Mouse (Mus musculus): ENCODE results near the gene Gm3409. TPM values are rescaled to one million over a fixed set of nuclear protein-coding genes. Genes with fewer than 3 reads are reported as not detected.

Gm3409 gene
- polyA plus RNA-seq, 1 experiment, result not detected

DNA sequence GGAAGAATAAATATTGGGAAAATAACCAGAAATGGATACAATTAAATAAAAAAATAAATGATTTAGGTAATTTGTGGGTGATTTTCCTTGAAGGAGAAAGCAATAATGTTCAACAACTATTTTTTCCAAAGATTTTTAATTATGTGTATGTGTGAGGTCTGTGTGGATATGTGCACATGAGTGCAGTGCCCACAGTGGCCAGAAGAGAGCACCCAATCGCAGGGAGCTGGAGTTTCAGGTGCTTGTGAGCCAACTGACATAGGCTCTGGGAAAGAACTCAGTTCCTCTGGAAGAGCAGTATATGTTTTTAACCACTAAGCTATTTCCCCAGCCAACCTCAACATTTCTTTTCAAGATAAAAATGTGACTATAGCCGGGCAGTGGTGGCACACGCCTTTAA lies 39.2 kb downstream of the Gm3409 start:
- no peak overlapping the region for H3K4me3 ChIP-seq (replicated peaks)
- no peaks in the 10 kb centered on the region for H3K36me3 ChIP-seq (ENCODE audit: control insufficient read depth)
- H3K9me3 ChIP-seq (ENCODE audit: control insufficient read depth, low read length), result peaks cover 5% of the 10 kb centered on the region; the same call in 1 of the 2 replicates
- no peaks in the 10 kb centered on the region for H3K4me1 ChIP-seq (ENCODE audit: control insufficient read depth)
- TF ChIP-seq GATA1 (IDR thresholded peaks at IDR 0.05; ENCODE audit: low read length) (no peak), TAL1 (IDR thresholded peaks at IDR 0.05; ENCODE audit: low read length) (no peak)
- H3K27me3 ChIP-seq (ENCODE audit: control insufficient read depth), result no peaks in the 10 kb centered on the region

DNA sequence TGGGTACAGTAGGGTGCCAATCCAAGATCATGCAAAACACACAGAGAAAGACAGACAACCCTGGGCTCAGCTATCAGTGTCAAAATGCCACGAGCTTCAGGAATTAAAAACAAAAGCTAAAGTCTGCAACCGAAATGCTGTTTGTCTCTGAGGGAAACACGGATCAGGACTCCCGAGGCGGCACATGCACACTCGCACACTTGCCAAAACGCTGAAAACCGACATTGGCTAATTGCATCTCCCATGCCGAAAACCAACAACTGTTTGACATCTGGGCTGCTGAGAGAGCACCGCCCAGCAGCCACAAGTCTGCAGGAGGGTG lies 46.7 kb downstream of the Gm3409 start:
- H3K36me3 ChIP-seq (ENCODE audit: control insufficient read depth), result no peaks in the 10 kb centered on the region
- H3K4me3 ChIP-seq (replicated peaks), result no peak overlapping the region
- no peaks in the 10 kb centered on the region for H3K4me1 ChIP-seq (ENCODE audit: control insufficient read depth)
- no peak for TF ChIP-seq TAL1 (IDR thresholded peaks at IDR 0.05; ENCODE audit: low read length)
- no peak for TF ChIP-seq GATA1 (IDR thresholded peaks at IDR 0.05; ENCODE audit: low read length)
- H3K9me3 ChIP-seq (ENCODE audit: control insufficient read depth, low read length), result no peaks in the 10 kb centered on the region
- H3K27me3 ChIP-seq (ENCODE audit: control insufficient read depth), result peaks cover 37% of the 10 kb centered on the region

DNA sequence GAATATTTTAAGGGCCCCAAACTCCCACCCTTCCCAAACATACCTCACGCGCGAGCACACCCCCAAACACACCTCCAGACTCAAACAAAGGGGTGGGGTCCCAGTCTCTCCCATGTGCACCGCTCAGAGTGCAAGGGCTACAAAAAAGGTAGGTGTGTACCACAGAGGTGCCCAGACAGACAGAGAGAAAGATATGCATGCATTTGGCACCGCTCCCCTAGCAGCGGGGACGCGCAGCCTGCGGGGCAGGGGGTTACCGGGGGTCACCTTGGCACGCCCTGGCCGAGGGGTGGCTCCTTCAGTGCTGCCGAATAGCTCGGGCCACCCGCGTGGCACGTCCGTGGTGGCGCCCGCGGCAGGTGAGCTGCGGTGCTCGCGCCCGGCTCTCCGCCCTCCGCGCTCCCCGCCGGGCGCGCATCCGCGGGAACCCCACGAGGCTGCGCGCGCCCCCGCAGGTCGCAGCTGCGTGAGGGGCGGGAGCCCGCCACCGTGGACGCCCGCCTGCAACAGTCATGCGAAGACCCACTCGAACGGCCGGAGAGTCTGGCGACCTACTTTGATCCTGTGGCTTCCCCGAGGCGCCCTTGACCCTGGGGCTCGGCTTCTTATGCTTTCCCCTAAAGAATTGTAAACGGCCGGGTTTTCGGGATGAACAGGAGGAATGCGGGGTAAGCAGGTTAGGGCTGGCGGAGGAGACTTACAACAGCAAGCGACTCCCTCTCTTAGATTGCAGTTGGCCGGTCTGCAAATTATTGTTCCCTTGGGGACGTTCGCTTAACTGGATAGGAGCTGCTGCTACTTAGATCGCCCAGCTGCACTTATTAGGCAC lies 47.2 kb downstream of the Gm3409 start, which contains the start of gene Gpr12:
Gene Gpr12, minus strand, starts transcription at position 762 of the 829 bp plus-strand sequence.
- TF ChIP-seq TAL1 (IDR thresholded peaks at IDR 0.05; ENCODE audit: low read length) (no peak), GATA1 (IDR thresholded peaks at IDR 0.05; ENCODE audit: low read length) (no peak)
- H3K4me3 ChIP-seq (replicated peaks), result peak within 1 kb of the TSS; percentile 22
- no peaks in the 10 kb centered on the region for H3K36me3 ChIP-seq (ENCODE audit: control insufficient read depth)
- H3K9me3 ChIP-seq (ENCODE audit: control insufficient read depth, low read length), result no peaks in the 10 kb centered on the region
- peaks cover 37% of the 10 kb centered on the region for H3K27me3 ChIP-seq (ENCODE audit: control insufficient read depth)
- H3K4me1 ChIP-seq (ENCODE audit: control insufficient read depth), result no peaks in the 10 kb centered on the region

DNA sequence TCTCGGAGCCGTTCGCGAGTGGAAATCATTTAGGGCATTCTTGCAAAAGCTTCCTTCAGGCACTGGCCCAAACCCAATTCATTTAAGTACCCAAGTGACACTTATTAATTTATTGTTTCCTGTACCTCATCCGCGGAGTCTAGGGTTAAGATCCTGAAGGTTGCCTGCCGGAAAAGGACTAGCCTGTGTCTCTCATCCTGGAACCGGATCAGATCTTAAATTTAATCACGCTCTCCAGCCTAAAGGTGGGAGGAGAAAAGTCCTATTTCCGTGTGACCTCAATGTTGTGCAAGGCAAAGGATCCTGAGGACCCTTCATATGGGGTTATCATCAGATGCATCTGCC lies 47.8 kb downstream of the Gm3409 start:
- Histone ChIP-seq H3K4me1 (ENCODE audit: control insufficient read depth) (no peaks in the 10 kb centered on the region), H3K4me3 (replicated peaks) (no peak overlapping the region), H3K36me3 (ENCODE audit: control insufficient read depth) (no peaks in the 10 kb centered on the region), H3K9me3 (ENCODE audit: control insufficient read depth, low read length) (no peaks in the 10 kb centered on the region), H3K27me3 (ENCODE audit: control insufficient read depth) (peaks cover 37% of the 10 kb centered on the region)
- TF ChIP-seq TAL1 (IDR thresholded peaks at IDR 0.05; ENCODE audit: low read length), result no peak
- no peak for TF ChIP-seq GATA1 (IDR thresholded peaks at IDR 0.05; ENCODE audit: low read length)

DNA sequence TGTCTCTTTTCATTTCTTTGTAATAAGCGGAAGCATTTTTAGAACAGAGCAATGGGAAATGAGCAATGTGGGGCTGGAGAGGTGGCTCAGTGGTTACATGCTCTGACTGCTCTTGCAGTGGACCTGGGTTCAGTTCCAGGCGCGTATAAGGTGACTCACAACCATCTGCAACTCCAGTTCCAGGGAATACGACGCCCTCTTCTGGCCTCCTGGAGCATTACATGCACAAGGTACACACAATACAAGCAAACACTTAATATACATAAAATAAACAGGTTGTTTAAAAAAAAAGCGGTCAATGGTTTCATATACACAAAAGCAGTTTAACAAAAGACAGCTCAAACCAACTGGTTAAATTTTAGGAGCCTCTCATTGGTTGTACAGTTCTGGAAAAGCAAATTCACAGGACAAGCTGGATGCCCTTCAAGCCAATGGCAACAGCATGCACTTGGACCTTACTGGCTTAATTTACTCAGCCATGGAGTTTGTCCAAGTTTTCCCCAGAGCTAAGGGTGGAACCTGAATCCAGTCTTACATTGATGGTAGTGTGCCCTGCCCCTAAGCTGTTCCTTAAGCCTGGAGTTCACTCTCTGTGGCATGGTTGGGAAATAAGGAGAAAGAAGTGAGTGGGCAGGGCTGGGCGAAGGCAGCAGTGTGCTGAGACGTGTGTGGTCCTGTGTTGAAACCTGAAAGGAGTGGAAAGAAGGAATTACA lies 49.1 kb downstream of the Gm3409 start:
- H3K9me3 ChIP-seq (ENCODE audit: control insufficient read depth, low read length), result no peaks in the 10 kb centered on the region
- no peaks in the 10 kb centered on the region for H3K36me3 ChIP-seq (ENCODE audit: control insufficient read depth)
- TF ChIP-seq GATA1 (IDR thresholded peaks at IDR 0.05; ENCODE audit: low read length) (no peak), TAL1 (IDR thresholded peaks at IDR 0.05; ENCODE audit: low read length) (no peak)
- H3K4me1 ChIP-seq (ENCODE audit: control insufficient read depth), result no peaks in the 10 kb centered on the region
- peaks cover 37% of the 10 kb centered on the region for H3K27me3 ChIP-seq (ENCODE audit: control insufficient read depth)
- H3K4me3 ChIP-seq (replicated peaks), result no peak overlapping the region

Other genes with a start within 250 kb of the Gm3409 start
- gene Wasf3, start 152.7 kb upstream of the Gm3409 start, polyA plus RNA-seq (2012), result not detected in 2 replicates
- not detected in 2 replicates for gene Gm6408, start 55.7 kb upstream of the Gm3409 start, polyA plus RNA-seq (2012)
- gene Gm6370, start 46.3 kb upstream of the Gm3409 start, polyA plus RNA-seq (2012), result not detected in 2 replicates
- gene 4930449I24Rik, start 35.2 kb upstream of the Gm3409 start, polyA plus RNA-seq (2012), result not detected in 2 replicates
- gene Gm3402, start 23.5 kb upstream of the Gm3409 start, polyA plus RNA-seq (2012), result not detected in 2 replicates
- gene Gm3404, start 11.8 kb upstream of the Gm3409 start, polyA plus RNA-seq (2012), result not detected in 2 replicates
- gene Gm3415, start 18.5 kb downstream of the Gm3409 start, polyA plus RNA-seq (2012), result not detected in 2 replicates
- gene Gpr12, start 47.6 kb downstream of the Gm3409 start, polyA plus RNA-seq (2012), result not detected in 2 replicates

Measured in erythroblast, embryonic 14.5 days (primary cell).